Mouse (Mus musculus) leukemia stem cell, adult 10-12 weeks (primary cell): ENCODE data around the gene Vmn1r157. TPM values are rescaled to one million over a fixed set of nuclear protein-coding genes. Genes with fewer than 3 reads are reported as not detected.

Experiments
- polyA plus RNA-seq: library from polyadenylated mRNA; stranded (reverse); fragments of >175 nt; gene quantifications from 2 replicates; pipeline ENCODE4 v1.2.3, GENCODE M21; 2012; ENCODE audit warnings: low replicate concordance

The Vmn1r157 gene
- not detected in 2 replicates for polyA plus RNA-seq

GRCm38 (mm10) chr7:22761397-22761796, at the start of gene Vmn1r157:
Vmn1r157 (plus strand) TSS chr7:22761697.

GRCm38 (mm10) chr7:22719610-22720009, 41.9 kb upstream of the Vmn1r157 start, which contains the start of gene Gm4567:
Gm4567 (minus strand) TSS chr7:22719710.

GRCm38 (mm10) chr7:22790682-22791081, 29.2 kb downstream of the Vmn1r157 start, which contains the start of gene Vmn1r158:
Vmn1r158 (minus strand) TSS chr7:22790782.

Other genes with a start within 250 kb of the Vmn1r157 start
- gene Vmn1r152, start 238.7 kb upstream of the Vmn1r157 start, polyA plus RNA-seq = not detected in 2 replicates
- not detected in 2 replicates for gene Gm8677, start 226.8 kb upstream of the Vmn1r157 start, polyA plus RNA-seq
- gene Gm4201, start 196.4 kb upstream of the Vmn1r157 start, polyA plus RNA-seq = not detected in 2 replicates
- gene Gm4565, start 173.6 kb upstream of the Vmn1r157 start, polyA plus RNA-seq = not detected in 2 replicates
- gene Vmn1r155, start 103.7 kb upstream of the Vmn1r157 start, polyA plus RNA-seq = not detected in 2 replicates
- gene Gm8693, start 69.4 kb upstream of the Vmn1r157 start, polyA plus RNA-seq = not detected in 2 replicates
- not detected in 2 replicates for gene Gm4567, start 42.0 kb upstream of the Vmn1r157 start, polyA plus RNA-seq
- gene Vmn1r158, start 29.1 kb downstream of the Vmn1r157 start, polyA plus RNA-seq = not detected in 2 replicates
- not detected in 2 replicates for gene Vmn1r159, start 81.9 kb downstream of the Vmn1r157 start, polyA plus RNA-seq
- gene Vmn1r160, start 109.5 kb downstream of the Vmn1r157 start, polyA plus RNA-seq = not detected in 2 replicates
- not detected in 2 replicates for gene Gm4214, start 223.0 kb downstream of the Vmn1r157 start, polyA plus RNA-seq